Mouse (Mus musculus) lung, postnatal 0 days (tissue): Measurements from ENCODE around the gene Slc9a5.

Experiments
- CTCF ChIP-seq: IDR thresholded peaks from 2 replicates; pipeline ENCODE4 v1.5.1; 2016; ENCODE audit warnings: antibody characterized with exemption, mild to moderate bottlenecking
- EP300 ChIP-seq: IDR thresholded peaks from 2 replicates; pipeline ENCODE4 v1.6.1; 2016; ENCODE audit warnings: antibody characterized with exemption, mild to moderate bottlenecking, control low read depth

GRCm38 (mm10) chr8:105325641-105326093 is 23.0 kb upstream of the Slc9a5 start:
- TF ChIP-seq CTCF (no peak), EP300 (no peak)
